Comparison of ENCODE assay signal across 13 mouse cellular contexts in the genomic region with DNA sequence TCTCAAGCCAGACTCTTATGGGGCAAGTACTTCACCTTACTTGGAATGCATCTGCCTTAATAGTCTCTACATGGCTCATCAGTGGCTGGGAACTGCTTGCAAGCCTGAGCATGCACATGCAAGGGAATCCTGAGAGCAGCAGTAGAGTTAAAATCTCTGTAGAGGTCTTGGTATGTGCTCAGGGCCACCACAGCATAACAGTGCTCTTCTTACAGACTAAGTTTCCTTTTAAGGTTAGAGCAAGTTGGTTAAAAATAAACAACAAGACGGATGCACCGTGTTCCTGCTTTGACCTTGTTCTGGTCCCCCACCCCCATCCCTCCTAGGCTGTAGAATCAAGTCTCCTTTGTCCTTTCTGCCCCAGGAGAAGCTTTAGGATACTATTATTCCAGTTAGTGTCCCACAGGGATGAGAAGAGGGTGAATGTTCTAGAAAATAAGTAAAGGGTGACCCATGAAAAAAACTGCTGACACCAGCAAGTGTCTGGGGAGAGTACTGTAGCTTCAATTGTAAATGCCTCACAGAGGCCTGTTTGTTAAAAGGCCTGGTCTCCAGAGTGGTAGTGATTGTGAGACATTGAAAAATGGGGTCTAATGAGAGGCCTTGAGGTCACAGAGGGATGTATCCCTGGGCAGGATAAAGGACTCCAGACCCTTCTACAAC. TPM values are rescaled to one million over a fixed set of nuclear protein-coding genes. Genes with fewer than 3 reads are reported as not detected.
DNase-seq lines count a peak whose midpoint lies in the region; ATAC-seq lines count a peak whose summit lies in the region.
"Had no signal": no experiment of that assay in that cellular context is flagged by ENCODE, and none has a peak within 500 bp of the region (broad histone marks: within the 10 kb centered on the region; RNA-seq: fewer than 3 reads in every experiment).

No protein-coding gene starts in this region.

- H3K36me3 ChIP-seq in heart, embryonic 16.5 days (ENCODE audit: control insufficient read depth, insufficient read depth) = no peaks in the 10 kb centered on the region
- no peaks in the 10 kb centered on the region for H3K36me3 ChIP-seq in embryonic facial prominence, embryonic 10.5 days (replicated peaks)
- no peaks in the 10 kb centered on the region for H3K36me3 ChIP-seq in midbrain, embryonic 13.5 days
- H3K36me3 ChIP-seq: forebrain, embryonic 12.5 days had no signal

- H3K27ac ChIP-seq in heart, embryonic 16.5 days (ENCODE audit: low read length) = peak overlapping the region; percentile 57; the same call in 1 of the 2 replicates
- peak overlapping the region; percentile 40 for H3K27ac ChIP-seq in embryonic facial prominence, embryonic 10.5 days (replicated peaks)
- no peak overlapping the region for H3K27ac ChIP-seq in midbrain, embryonic 13.5 days
- H3K27ac ChIP-seq: forebrain, embryonic 12.5 days had no signal

- no peak overlapping the region for H3K9ac ChIP-seq in heart, embryonic 16.5 days (ENCODE audit: low read length)
- no peak overlapping the region for H3K9ac ChIP-seq in midbrain, embryonic 13.5 days (replicated peaks)
- H3K9ac ChIP-seq: forebrain, embryonic 12.5 days had no signal

- H3K27me3 ChIP-seq in heart, embryonic 16.5 days (ENCODE audit: control insufficient read depth, insufficient read depth, low read length) = no peaks in the 10 kb centered on the region
- no peaks in the 10 kb centered on the region for H3K27me3 ChIP-seq in embryonic facial prominence, embryonic 10.5 days (replicated peaks; ENCODE audit: low read depth, poor library complexity, severe bottlenecking)
- H3K27me3 ChIP-seq in midbrain, embryonic 13.5 days = no peaks in the 10 kb centered on the region
- H3K27me3 ChIP-seq: forebrain, embryonic 12.5 days had no signal

- no peak overlapping the region for H3K4me3 ChIP-seq in heart, embryonic 16.5 days (ENCODE audit: low read length)
- H3K4me3 ChIP-seq in embryonic facial prominence, embryonic 10.5 days = no peak overlapping the region
- no peak overlapping the region for H3K4me3 ChIP-seq in midbrain, embryonic 13.5 days (replicated peaks)
- H3K4me3 ChIP-seq: forebrain, embryonic 12.5 days had no signal

- 9% methylated on average over 2 of the region's 2 CpGs for WGBS in heart, embryonic 16.5 days
- 33% methylated on average over 2 of the region's 2 CpGs for WGBS in embryonic facial prominence, embryonic 10.5 days
- 79% methylated on average over 2 of the region's 2 CpGs for WGBS in midbrain, embryonic 13.5 days

- DNase-seq in heart, adult 8-10 months (ENCODE audit: low spot score) = no peak
- peak; percentile 36 for DNase-seq in CD4-positive helper T cell, adult 2 months (ENCODE audit: low read depth, low spot score)
- DNase-seq in embryonic facial prominence, embryonic 10.5 days (ENCODE audit: low spot score) = peak; percentile 27
- peak; percentile 24 for DNase-seq in kidney, postnatal 14 days
- DNase-seq in right cerebral cortex, postnatal 10 days (ENCODE audit: low spot score in 2 of 2) = no peak
- DNase-seq: cerebellum, adult 9-11 months; heart, postnatal 4 days; lung, adult 2 months had no signal

- peaks cover 9% of the 10 kb centered on the region for H3K4me1 ChIP-seq in heart, embryonic 16.5 days (ENCODE audit: control insufficient read depth, insufficient read depth, low read length)
- peaks cover 7% of the 10 kb centered on the region for H3K4me1 ChIP-seq in embryonic facial prominence, embryonic 10.5 days
- no peaks in the 10 kb centered on the region for H3K4me1 ChIP-seq in midbrain, embryonic 13.5 days (replicated peaks)
- H3K4me1 ChIP-seq: forebrain, embryonic 12.5 days had no signal

- ATAC-seq in heart, embryonic 16.5 days (replicated peaks; ENCODE audit: extremely low read depth, insufficient read depth, low FRiP score) = no peak
- ATAC-seq in midbrain, embryonic 13.5 days = no peak
- ATAC-seq in monocyte, adult 5-6 weeks (replicated peaks; ENCODE audit: insufficient number of reproducible peaks, low FRiP score, low TSS enrichment, poor library complexity, severe bottlenecking) = no peak
- ATAC-seq: midbrain, embryonic 16.5 days had no signal

- H3K4me2 ChIP-seq in heart, embryonic 16.5 days (ENCODE audit: low read depth, low read length) = no peak overlapping the region
- no peak overlapping the region for H3K4me2 ChIP-seq in midbrain, embryonic 13.5 days (replicated peaks)
- H3K4me2 ChIP-seq: forebrain, embryonic 12.5 days had no signal

- H3K9me3 ChIP-seq in heart, embryonic 16.5 days (replicated peaks; ENCODE audit: control insufficient read depth, low read length) = no peaks in the 10 kb centered on the region
- H3K9me3 ChIP-seq in embryonic facial prominence, embryonic 10.5 days = no peaks in the 10 kb centered on the region
- no peaks in the 10 kb centered on the region for H3K9me3 ChIP-seq in midbrain, embryonic 13.5 days
- H3K9me3 ChIP-seq: forebrain, embryonic 12.5 days had no signal

RNA-seq across cellular contexts. Expression of gene Suco, which starts 31.4 kb away (rescaled TPM):
- 13.2 and 13.8 TPM in 2 replicates for polyA plus RNA-seq in heart, embryonic 16.5 days (2015; fragmentation: Nextera tagmentation; extraction: Ambion mirVana)
- 10 to 100 TPM; 11.7 to 16.6 (median 15.3) TPM for total RNA-seq in heart, adult 8-10 months (2022)
- polyA plus RNA-seq in embryonic facial prominence, embryonic 10.5 days (2016; fragmentation: Nextera tagmentation; extraction: Ambion mirVana) = 26.6 and 32.5 TPM in 2 replicates
- polyA plus RNA-seq in midbrain, embryonic 13.5 days (2015; fragmentation: Nextera tagmentation; extraction: Ambion mirVana) = 23.5 and 27.2 TPM in 2 replicates
- 123 to 163 TPM (median 160 TPM) in 3 replicates for total RNA-seq in monocyte, adult 5-6 weeks (2017)

Comparison
In these comparisons a context has a peak if more than half of its experiments do, and no peak if none do; other contexts are left out.
1. DNase-seq: peak in CD4-positive helper T cell, adult 2 months (single experiment), embryonic facial prominence, embryonic 10.5 days (single experiment) and kidney, postnatal 14 days (single experiment); none in heart, adult 8-10 months (single experiment) and right cerebral cortex, postnatal 10 days (0 of 2).